Mouse (Mus musculus): ENCODE data around the gene Zfp369. TPM values are rescaled to one million over a fixed set of nuclear protein-coding genes. Genes with fewer than 3 reads are reported as not detected.
"Not testable (repeated sequence)": the region's sequence is repeated elsewhere in the genome, so short reads cannot be mapped to it uniquely, and the experiment has no call there.

Gene Zfp369
- total RNA-seq (2021), result 10 to 100 TPM; 24.4 to 29.3 TPM
- long read RNA-seq, experiment 1, result 0 reads
- long read RNA-seq, experiment 2, partial matches to known transcripts, result 0 of 2 reads
- long read RNA-seq, experiment 2, other reads (novel, unspliced or antisense), result 0 of 2 reads

DNA sequence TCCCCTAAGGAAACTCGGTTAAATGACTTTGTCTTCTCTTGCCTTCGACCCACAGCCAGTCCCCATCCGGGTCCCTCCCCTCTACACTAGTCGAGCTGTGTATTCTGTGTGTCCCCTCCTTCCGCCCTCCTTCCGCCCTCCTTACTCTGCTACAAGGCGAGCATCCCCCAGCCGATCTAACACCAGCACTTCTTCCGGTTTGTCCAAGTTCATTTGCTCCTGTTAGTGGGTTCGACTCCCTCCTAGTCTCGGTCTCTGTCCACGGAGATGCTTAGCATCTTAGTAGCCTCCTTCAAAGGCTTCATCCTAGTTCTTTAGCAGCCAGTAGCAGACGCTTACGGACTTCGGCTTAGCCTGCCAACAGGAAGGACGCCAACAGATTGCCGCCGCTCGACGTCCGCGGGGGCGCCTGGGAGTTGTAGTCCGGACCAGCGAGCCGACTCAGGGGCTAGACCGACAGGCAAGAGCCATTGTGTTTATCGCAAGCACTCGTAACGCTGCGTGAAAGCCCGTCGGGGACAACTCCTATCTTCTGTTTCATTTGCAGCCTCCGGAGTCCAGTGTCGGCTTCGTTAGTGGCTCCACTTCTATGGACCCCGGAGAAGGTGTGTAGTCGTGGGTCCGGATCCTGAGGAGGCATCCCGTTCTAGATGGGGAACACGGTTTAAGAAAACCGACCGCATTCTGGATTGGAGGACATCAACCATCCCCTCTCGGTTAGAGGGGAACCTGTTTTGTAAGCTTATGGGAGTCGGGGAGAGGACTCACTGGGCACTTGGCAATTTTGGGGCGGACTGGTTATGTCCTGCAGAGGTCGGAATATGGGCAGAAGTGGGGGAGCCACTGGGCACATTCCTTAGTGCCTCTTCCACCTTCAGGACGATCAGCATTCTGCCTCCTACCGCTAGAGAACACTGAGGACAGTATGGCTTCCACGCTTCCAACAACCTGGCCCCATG, at the start of gene Zfp369:
Zfp369 (plus strand) TSS at position 432 of the 959 bp plus-strand sequence.
- DNase-seq, result peak; percentile 97

DNA sequence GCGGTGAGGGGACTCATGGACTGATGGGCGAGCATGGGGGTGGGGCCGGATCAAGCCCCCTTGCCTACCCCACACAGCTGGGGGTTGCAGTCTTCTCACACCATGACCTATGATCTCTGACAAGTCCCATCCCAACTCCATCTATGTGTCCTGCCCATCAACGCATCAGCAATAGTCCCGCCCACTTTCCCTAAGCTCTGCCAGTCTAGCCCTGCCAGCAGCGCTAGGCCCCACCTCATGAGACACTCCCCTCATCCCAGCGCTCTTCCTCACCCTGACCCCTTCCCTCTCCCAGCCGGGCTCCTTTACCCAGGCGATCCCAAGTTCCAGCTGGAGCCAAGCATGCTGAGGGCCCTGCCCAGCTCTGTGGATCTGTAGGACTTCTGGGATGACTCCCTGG, 41.4 kb upstream of the Zfp369 start:
- no peak for DNase-seq

DNA sequence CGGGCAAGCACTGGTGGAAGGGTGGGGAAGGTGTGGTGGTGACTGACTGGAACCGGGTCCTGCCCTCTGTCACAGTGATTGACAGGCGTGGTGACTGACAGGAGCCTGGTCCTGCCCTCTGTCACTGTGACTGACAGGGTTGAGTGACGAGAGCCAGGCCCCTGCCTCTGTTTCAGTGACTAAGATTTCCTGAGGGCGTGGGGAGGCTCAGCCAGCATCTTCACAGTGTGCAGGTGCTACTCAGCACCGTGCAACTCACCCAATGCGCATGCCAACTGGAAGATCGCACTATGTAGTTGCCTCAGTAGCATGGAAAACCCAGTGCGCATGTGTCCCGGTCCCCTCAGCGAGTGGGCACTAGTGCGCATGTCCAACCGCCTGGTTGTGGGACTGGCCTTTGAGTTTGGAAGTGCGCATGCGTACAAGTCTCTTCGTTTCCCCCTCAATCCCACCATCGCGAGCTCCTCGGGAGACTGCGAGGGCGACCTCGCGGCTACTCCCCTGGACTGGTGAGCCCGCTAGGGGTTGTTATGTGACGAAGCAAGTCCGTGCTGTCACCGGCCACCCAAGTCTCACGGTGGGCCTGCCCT, 38.0 kb upstream of the Zfp369 start:
- peak; percentile 97 for DNase-seq

GRCm38 (mm10) chr13:65241099-65241626, 37.5 kb upstream of the Zfp369 start:
- DNase-seq, result peak; percentile 94

DNA sequence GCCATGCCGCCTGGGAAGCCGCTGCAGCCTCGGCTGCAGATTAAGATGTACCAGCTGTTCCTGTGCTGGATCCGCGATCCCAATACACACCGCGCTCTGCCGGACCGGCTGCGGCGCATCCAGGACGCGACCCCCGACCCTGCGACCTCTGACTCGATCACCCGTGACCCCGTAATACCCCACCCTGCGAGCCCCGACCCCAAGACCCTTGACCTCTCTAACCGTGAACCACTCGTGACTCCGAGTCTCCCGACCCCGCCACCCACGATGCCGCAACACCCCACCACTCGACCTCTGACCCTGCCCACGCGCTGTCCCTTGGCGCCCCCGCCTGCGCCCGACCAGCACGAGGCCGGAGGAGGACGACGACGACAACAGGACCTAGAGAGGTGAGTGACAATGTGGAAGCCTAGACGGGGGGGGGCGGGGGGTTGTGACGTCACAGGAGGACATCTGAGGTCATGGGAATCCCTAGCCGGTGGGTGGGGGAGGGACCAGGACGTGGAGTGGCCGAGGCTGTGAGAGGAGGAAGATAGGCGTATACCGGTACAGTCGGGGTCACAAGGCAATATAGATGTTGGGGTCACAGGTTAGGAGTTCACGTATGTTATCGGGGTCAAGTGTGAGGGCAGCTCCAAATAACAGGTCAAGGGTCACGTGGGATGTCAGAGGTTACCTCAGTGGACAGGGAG, 36.8 kb upstream of the Zfp369 start:
- DNase-seq, result peak; percentile 8 to 19

GRCm38 (mm10) chr13:65242319-65242787, 36.3 kb upstream of the Zfp369 start:
- DNase-seq, result no peak

DNA sequence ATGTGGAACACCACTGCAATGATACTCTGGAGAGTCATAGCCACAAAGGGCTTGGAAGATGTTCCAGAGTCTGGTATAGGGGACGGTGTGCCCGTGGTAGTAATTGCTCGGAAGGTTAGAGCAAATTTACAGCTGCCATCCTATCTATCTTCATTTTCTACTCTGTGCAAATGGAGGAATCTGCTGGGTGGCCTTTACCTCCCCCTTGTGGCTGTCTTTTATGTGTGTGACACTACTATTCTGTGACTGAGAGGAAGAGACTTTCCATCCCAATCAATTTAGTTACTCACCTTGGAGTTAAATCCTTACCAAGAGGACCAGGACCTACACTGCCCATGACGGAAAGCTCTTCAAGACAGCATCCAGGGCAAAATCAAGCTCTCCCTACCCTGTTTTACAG, 35.3 kb upstream of the Zfp369 start:
- DNase-seq, result no peak

- DNase-seq, result peak; percentile 40 to 58
These were observed 20.2 kb upstream of the Zfp369 start for GRCm38 (mm10) chr13:65258175-65258954.

- DNase-seq, result no peak
These were observed 19.4 kb upstream of the Zfp369 start, which contains the start of gene Gm10775 for GRCm38 (mm10) chr13:65259239-65259638. Gene Gm10775 (plus strand): TSS chr13:65259539.

DNA sequence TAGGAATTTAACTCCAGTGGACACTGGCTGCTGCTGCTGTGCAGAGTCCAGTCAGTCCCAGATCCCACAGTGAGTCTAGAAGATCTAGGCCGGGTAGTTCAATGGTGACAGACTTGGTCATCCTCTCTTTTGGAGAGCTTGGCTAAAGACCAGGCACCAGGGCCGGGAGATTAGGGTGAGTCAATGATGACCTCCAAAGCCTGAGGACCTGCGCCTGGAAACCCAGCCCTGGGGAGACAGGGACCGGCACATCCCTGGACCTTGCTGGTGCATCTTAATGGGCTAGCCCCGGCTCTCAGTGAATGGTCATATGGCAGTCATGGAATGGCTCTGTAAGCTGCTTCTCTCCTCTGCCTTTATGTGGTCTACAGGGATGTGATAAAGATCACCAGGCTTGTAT, 16.5 kb upstream of the Zfp369 start:
- DNase-seq, result no peak

- DNase-seq, result no peak
These were observed 626 bp upstream of the Zfp369 start for GRCm38 (mm10) chr13:65277994-65278382.

GRCm38 (mm10) chr13:65286771-65287170, 8.2 kb downstream of the Zfp369 start:
- no peak for DNase-seq

GRCm38 (mm10) chr13:65296354-65296753, 17.7 kb downstream of the Zfp369 start:
- DNase-seq, result no peak

DNA sequence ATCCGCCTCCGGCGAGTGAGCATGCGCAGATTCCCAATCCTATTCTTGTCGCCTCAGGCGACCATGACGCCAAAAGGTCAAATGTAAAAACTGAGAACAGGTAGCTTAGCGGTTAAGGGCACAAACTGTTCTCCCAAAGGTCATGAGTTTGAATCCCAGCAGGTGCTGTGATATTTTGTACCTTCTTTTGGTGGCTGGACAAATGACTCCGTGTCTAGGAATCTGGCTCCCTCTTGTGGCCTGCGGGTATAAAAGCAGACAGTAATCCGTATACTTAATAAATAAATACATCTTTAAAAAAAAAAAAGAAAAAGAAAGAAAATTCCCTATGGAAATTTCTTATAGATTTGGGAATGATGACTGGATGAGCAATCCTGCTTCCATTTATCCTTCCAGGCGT, 32.2 kb downstream of the Zfp369 start:
- peak; percentile 39 to 59 for DNase-seq

GRCm38 (mm10) chr13:65311311-65311755, 32.7 kb downstream of the Zfp369 start:
- peak in 1 of 2 experiments; percentile 12 for DNase-seq

GRCm38 (mm10) chr13:65311826-65312225, 33.2 kb downstream of the Zfp369 start:
- no peak for DNase-seq

GRCm38 (mm10) chr13:65348501-65348900, 69.9 kb downstream of the Zfp369 start:
- DNase-seq, result not testable (repeated sequence)

GRCm38 (mm10) chr13:65351768-65352167, 73.2 kb downstream of the Zfp369 start:
- peak; percentile 5 to 11 for DNase-seq

Measured in adrenal gland, postnatal 36 days (tissue).